Mouse (Mus musculus) embryonic fibroblast, embryonic 13.5 days (primary cell): Measurements from ENCODE around the gene Ptges3. TPM values are rescaled to one million over a fixed set of nuclear protein-coding genes. Genes with fewer than 3 reads are reported as not detected.
A peak's percentile ranks its signal among the peaks of the same experiment; 100 is the strongest.

Source experiments
- H3K27ac ChIP-seq: 2 replicates; pipeline ENCODE4 v1.5.1; 2012; ENCODE audit warnings: low read length, control low read depth, inconsistent platforms; ENCODE audit not compliant: insufficient read depth
- H3K4me1 ChIP-seq: 2 replicates; pipeline ENCODE4 v1.6.1; 2011; ENCODE audit warnings: low read length; ENCODE audit not compliant: control insufficient read depth, insufficient read depth
- H3K4me3 ChIP-seq: 2 replicates; pipeline ENCODE4 v1.5.1; 2011; ENCODE audit warnings: mild to moderate bottlenecking, control low read depth, low read length; ENCODE audit not compliant: insufficient read depth
- CTCF ChIP-seq: IDR thresholded peaks from 2 replicates; pipeline ENCODE4 v1.5.1; 2011; ENCODE audit warnings: mild to moderate bottlenecking, control low read depth, low read length, moderate library complexity, borderline replicate concordance; ENCODE audit not compliant: insufficient read depth
- POLR2A ChIP-seq: IDR thresholded peaks from 2 replicates; pipeline ENCODE4 v1.6.1; 2011; ENCODE audit warnings: low read depth, mild to moderate bottlenecking, control low read depth, low read length, moderate library complexity
- polyA plus RNA-seq: library from polyadenylated mRNA; stranded (reverse); fragments of >200 nt; gene quantifications from 2 replicates; pipeline ENCODE4 v1.2.4, GENCODE M21; 2011; ENCODE audit warnings: low read depth; ENCODE audit not compliant: missing spikeins, insufficient read length

The Ptges3 gene
- polyA plus RNA-seq, 1 experiment, result 308 TPM

DNA sequence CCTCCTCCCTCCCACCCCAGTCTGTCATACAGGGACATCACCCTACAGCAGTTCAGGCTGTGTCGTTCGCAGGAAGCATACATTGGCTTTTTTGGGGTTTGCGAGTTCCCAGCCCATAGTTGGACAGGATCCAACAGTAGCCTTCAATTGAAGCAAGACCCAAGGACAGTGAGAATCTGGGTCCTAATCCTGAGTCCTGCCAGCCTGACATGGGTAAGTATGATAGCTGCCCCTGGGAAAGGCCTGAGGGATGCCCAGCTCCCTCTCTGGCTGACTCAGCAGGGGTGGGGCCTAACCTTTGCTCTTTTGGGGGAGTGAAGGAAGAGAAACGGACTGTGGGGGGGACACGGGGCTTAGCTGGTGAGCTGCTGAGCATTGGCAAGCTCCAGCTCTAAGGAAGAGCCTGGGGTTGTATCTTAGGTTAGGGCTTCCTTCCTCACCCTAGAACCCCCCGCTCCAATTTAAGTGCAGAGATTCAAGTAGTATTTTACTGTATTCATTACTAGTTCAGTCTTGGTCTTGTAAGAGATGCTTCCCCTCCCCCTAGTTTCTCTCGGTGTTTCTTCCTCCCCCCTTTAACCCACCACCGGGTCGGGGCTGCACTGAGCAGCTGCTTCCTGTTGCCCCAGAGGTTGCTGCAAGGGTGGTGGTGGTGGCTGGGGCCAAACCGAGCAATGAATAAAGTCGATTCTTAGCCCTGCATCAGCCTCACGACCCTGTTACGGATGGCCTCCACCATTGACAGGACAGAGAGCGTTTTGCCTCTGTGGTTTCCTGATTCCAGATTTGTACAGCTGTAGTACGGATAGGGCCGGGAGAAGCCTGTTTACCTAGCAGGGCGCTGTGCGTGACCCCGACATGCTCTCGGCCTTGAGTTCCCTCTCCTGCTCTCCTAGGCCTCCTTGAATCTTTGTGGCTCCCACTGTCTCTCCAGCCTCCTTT is 33.1 kb downstream of the Ptges3 start, which contains the start of gene Baz2a:
Gene Baz2a (plus strand): TSS at position 14 of the 942 bp plus-strand sequence.
- TF ChIP-seq POLR2A (peak; percentile 90), CTCF (no peak)
- H3K27ac ChIP-seq, result peak within 1 kb of the TSS; percentile 88

DNA sequence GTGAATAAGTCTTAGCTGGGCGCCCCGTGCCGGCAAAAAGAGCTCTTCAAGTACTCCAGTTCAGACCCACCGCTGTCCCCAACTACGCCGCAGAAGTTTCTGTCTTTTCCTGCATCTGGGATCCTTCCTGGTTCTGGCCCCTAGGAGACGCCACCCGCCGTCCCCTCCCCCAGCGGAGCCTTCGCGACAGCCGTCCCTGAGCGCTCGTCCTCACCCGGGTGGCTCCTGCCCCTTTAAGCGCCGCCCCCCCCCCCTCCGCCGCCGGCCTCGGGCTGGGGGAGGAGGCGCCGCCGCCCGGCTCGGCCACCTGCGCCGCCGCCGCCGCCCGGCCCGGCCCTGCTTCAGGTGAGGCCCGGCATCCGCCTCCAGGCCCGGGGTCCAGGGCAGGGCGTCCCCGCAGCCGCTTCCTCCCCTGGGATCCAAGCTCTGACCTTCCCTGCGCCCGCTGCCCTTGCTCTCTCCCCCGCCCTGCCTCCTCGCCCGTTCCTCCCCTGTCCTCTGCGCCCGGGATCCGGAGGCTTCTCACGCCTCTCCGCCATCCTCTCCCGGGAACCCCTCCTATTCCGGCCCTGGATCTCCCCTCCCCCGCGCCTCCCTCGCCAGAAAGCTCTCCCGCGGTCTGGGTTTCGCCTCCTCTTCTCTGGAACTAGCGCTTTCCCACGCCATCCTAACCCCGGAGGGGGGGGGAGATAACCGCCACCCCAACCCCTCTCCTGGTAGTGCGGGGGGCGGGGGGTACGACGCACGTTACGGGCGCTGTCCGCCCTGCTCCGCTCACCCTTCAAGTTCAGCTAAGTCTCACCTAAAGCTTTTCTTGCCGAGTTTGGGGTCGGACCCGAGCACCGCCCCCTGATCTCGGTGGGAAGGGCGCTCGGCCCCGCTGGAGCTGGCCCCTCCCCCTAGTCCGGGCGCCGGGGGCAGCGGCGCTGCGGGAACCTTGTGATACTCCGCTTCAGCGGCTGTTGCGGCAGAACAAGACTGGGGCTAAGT is 34.0 kb downstream of the Ptges3 start:
- peaks cover 5% of the 10 kb centered on the region; the same call in 1 of the 2 replicates for H3K4me1 ChIP-seq
- H3K27ac ChIP-seq, result peak overlapping the region; percentile 89
- TF ChIP-seq POLR2A, result peak; percentile 48
- no peak for TF ChIP-seq CTCF
- H3K4me3 ChIP-seq, result peak overlapping the region; percentile 51

More for the DNA sequence above, 33.1 kb downstream of the Ptges3 start, which contains the start of gene Baz2a:
- Histone ChIP-seq H3K4me1 (peaks cover 5% of the 10 kb centered on the region; the same call in 1 of the 2 replicates), H3K4me3 (peak within 1 kb of the TSS; percentile 51)

DNA sequence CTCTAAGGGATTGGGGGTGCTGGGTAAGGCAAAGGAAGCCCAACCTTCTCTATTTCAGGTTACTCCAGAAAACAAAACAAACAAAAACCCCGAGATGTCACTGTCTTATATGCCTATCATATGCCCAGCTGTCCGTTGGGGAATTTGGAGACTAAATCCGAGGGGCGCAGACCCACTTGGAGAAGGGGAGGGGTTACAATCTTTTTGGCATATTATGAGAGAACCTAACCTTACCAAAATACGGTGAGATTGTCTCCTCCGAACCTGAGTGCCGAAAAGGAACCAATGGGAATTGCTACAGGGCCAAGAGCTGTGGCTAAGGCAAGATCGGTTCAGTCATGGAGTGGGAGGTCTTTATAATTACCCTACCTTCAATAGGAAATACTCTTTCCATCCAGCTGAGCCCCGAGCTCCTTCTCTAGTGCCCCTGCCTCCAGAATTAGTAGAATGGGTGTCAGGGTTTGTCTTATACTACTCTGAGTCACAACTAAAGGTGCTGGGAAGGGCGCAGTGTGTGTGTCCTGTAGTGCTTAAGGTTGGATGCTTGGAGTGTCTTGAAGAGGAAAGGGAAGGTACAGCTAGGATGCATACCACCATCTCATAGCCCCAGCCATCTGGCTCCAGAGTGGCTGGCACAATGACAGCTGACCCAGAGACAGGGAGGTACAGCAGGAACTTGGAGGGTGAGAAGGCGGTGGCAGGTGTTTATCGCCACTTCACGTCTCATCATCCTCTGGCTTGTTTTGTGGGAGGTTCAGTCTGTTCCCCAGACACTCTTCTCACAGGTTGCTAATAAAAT is 34.9 kb downstream of the Ptges3 start:
- peak overlapping the region; percentile 49 for H3K4me3 ChIP-seq
- H3K4me1 ChIP-seq, result peaks cover 5% of the 10 kb centered on the region; the same call in 1 of the 2 replicates
- H3K27ac ChIP-seq, result peak overlapping the region; percentile 89
- TF ChIP-seq POLR2A (0 out of 2 replicates have a peak, but pooled peaks have one; percentile 9), CTCF (no peak)

DNA sequence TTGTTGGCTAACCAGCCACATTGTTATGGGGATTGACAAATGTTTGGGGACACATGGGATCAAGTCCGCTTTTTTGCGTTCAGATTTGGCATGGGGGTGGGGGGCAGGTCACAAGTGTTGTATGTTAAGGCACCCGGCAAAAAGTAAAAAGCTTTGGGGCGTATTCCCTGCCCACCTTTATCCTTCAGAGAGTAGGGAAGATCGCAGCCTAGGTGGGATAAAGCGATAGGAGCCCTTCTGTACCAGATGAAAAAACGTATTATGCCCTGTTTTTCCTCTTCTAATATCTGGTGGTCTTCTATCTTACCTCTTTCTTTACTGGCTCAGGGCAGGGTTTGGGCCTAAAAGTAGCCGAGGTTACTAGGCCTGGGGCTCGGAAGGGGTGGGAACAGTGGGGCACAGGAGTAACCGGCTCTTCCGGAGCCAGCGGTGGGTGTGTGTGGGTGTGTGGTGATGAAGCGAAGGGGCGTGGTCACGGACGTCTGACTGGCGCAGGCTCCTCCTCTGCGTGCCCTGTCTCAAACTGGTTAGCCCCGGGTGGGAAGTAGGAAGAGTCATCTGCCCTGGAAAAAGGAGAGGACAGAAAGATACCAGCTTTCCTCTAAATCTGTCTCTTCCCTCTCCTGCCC is 35.7 kb downstream of the Ptges3 start:
- TF ChIP-seq CTCF (no peak), POLR2A (no peak)
- Histone ChIP-seq H3K4me3 (peak overlapping the region; percentile 49; the same call in 1 of the 2 replicates), H3K27ac (0 out of 2 replicates have a peak overlapping the region, but pooled peaks have one; percentile 19), H3K4me1 (peaks cover 5% of the 10 kb centered on the region; the same call in 1 of the 2 replicates)

DNA sequence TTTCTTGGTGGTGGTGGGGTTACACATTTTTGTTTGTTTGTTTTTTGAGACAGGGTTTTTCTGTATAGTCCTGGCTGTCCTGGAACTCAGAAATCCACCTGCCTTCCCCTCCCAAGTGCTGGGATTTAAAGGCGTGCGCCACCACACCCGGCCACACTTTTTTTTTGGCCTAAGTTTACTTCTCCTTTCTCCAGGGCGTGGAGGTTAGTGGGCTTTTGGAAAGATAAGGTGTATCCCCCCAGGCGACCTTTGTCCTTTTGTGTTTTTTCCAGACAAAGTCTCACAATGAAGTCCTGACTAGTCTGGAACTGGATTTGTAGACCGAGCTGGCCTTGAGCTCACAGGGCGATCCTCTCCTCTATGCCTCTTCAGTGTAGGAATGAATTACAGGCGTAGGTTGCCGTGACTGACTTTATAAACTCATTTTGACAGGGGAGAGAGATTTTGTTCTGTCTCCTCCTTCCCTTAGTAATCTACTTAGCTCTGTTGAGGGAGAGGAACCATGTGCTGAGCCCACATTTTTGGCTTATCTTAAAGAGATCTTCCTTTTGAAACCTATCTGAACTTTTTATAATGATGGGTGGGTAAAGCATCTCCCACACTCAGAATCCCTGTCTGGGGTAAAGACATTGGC is 36.4 kb downstream of the Ptges3 start:
- Histone ChIP-seq H3K4me3 (no peak overlapping the region), H3K27ac (no peak overlapping the region), H3K4me1 (peaks cover 5% of the 10 kb centered on the region; the same call in 1 of the 2 replicates)
- TF ChIP-seq POLR2A (no peak), CTCF (no peak)

DNA sequence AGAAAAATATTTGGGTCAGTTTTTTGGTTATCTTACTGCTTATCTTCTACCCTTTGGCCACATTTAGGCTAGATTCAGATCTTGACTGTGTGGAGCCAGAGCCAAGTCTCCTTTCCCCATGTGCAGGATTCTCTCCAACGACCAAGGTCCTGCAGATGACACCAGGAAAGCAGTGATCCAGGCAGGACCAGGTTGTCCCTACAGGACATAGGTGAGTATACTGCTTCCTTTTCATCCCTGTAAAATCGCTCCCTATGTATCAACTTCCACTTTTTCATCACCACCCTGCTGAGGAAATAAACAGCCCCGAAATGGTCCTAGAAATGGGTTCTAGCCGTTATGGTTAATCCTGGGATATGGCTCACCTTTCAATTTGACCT is 37.5 kb downstream of the Ptges3 start:
- H3K4me1 ChIP-seq, result peaks cover 5% of the 10 kb centered on the region; the same call in 1 of the 2 replicates
- H3K27ac ChIP-seq, result no peak overlapping the region
- TF ChIP-seq POLR2A (no peak), CTCF (no peak)
- H3K4me3 ChIP-seq, result no peak overlapping the region

DNA sequence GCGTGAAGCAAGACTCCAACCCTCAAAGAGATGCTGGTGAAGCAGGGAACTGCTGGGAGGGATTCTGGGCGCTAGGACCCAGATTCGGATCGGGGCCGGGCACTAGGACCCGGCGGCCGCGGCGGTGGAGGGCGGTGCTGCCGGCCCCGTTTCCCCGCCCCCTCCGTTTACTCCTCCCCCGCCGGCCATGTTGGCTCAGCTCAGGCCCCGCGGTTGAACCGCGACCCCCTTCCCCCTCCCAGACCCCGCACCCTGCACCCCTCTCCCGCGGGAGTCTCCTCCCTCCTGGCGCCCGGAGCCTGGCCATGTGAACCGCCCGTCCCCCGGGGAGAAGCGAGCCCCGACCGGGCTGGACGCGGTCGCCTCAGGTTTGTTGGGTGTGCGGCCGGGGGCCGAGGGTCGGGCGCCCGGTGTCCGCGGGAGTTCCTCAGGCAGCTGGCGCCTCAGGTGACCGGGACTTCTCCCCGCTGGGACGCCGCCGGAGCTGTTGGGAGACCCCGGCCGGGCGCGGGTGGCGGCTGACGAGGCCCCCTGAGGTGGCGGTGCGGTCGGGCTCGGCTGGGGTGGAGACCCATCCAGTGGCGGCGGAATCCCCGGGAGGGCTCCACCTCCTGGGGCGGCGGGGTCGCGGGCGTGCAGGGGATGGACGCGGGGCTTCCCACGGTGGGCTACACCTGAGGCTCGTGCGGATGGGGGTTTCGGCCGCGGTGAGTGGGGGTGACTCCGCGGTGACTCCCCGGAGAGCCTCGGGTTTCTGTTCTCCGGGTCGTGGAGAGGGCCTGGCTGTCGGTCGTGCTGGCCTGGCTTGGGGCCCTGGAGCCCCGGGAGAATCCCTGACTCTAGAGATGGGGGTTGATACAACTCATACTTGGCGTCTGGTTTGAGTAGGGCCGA is 38.2 kb downstream of the Ptges3 start:
- peak overlapping the region; percentile 1 for H3K27ac ChIP-seq
- peaks cover 5% of the 10 kb centered on the region; the same call in 1 of the 2 replicates for H3K4me1 ChIP-seq
- TF ChIP-seq CTCF, result no peak
- TF ChIP-seq POLR2A, result peak; percentile 29; the same call in 1 of the 2 replicates
- H3K4me3 ChIP-seq, result peak overlapping the region; percentile 61
